Mouse (Mus musculus) layer of hippocampus, postnatal 36 days (tissue): ENCODE data around the gene Fsd1l. TPM values are rescaled to one million over a fixed set of nuclear protein-coding genes. Genes with fewer than 3 reads are reported as not detected.
A peak's percentile ranks its signal among the peaks of the same experiment; 100 is the strongest.
"Not testable (repeated sequence)": the region's sequence is repeated elsewhere in the genome, so short reads cannot be mapped to it uniquely, and the experiment has no call there.

Source experiments
- DNase-seq, 2 experiments: peaks; one replicate each; pipeline ENCODE4 v3.0.0; 2022
- total RNA-seq, 2 experiments: library from RNA; stranded (reverse); gene quantifications; 2 replicates each; pipeline ENCODE4 v1.2.3; 2021

Fsd1l gene
- total RNA-seq, 2 experiments from 2014 or later, result 32.8 to 35.4 TPM

DNA sequence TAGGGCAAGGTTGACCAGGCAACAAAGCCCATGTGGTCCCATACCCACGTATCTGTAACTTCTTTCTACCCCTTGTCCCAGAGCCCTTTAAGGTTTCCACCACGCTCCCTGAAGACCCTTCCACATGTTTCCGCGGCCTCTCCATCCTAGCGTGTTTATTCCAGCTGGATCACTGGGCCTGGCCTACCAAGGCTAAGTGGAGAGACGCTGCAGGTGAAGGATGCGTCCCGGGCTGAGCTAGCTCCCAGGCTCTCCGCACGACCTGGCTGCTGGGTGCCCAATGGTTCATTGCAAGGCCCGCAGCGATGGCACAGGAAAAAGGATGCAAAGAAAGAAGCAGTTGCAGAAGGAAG lies 332 bp upstream of the Fsd1l start:
- DNase-seq, result no peak

DNA sequence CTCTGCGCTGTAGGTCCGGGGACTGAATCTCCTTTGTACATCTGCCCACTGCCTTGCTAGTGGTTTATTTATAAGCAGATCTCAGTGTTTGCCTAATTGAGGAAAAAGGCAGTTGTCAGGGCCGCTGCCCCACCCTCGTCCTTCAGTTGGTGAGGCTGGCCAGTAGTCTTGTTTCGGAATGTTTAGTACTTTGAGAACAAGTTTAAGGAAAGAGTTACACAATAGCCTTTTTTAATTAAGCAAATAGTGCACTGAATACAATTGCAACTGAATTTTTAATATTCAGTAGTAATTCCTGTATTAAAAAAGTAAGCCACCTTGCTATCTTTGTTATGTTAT lies 709 bp downstream of the Fsd1l start:
- no peak for DNase-seq

DNA sequence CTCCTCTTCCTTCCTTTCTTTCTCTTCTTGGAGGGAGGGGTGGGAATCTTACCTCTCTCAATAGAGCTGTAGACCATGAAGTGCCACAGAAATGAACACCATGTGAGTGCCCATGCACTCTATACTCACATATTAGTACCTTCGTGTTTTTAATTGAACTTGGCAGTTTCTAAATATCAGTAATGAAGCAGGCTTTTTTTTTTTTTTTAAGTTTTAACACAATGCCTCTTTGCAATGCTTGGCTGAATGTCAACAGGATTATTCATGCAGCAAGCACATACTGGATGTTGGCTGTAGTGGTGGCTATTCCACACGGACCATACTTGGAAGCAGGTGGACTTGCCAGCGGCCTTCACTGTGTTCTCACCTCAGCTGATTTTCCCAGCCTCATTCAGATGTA lies 4.1 kb downstream of the Fsd1l start:
- no peak for DNase-seq

DNA sequence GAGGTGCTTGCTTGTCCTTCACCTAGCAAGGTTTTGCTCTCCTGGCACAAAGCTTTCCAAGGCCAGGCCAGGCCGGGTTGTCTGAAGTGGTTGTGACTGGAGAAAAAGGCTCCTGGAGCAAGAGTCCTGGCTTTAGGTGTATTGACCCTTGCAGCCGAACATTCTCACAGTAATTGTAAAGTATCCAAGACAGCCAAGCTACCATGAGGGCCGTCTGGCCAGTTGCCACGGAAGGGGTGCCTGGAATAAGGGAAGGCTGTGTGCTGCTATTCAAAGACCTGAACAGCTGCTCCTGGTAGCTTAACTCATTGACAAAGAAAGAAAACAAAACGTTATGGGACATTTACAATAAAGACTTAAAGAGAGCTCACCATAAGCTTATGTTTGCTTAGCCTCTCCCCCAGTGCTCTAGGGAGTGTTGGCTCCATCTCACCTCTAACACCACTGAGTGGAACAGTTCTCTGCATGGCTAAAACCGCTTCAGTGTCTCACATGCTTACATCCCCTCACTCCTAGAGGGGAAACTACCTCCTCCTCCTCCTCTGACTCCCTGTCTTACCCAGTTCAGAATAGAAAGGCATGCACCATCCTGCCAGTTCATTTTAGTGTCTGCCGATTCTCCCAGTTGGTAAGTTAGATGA lies 6.1 kb downstream of the Fsd1l start:
- no peak for DNase-seq

DNA sequence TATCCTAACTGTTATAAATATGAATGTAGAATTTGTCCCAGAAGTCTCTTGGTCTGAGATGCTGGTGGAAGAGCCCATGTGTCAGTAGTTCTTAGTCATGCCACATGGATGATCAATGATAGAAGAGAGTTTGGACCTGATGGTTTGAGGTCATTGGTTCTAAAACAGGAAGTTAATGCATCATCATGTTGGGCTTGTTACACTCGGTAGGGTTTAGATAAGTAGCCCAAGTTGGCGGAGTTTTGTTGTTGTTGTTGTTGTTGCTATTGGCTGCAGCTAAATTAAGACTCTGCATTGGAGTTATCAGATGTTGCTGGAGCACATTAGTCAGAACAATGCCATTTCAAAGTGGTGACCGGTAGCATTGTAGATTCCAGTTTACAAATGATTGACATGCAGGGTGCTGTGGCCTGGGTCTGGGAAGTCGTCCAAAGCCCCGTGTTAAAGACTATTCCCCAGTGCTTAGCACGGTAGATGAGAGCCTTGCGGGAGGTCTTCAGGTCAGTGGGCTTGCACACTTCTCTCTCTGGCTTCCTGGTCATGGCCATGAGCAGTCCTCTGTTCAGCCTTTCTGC lies 7.4 kb downstream of the Fsd1l start:
- no peak for DNase-seq

DNA sequence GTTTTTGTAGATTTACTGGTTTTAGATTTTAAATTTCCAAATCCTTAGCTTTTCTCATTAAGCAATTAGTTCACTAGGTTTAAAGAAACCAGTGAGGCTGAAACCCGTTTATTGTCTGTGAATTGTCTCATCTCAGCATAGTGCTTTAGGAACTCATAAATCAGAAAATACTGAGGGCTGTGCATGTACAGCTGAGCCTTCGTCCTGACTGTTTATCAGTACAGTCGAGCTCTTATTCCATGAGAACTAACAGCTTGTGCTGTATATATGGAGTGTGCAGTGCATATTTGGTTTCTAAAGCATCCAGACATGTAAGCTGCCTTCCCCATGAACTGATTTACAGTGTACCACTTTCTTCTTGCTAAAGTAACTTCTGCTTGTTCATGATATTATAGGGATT lies 26.8 kb downstream of the Fsd1l start:
- no peak for DNase-seq

DNA sequence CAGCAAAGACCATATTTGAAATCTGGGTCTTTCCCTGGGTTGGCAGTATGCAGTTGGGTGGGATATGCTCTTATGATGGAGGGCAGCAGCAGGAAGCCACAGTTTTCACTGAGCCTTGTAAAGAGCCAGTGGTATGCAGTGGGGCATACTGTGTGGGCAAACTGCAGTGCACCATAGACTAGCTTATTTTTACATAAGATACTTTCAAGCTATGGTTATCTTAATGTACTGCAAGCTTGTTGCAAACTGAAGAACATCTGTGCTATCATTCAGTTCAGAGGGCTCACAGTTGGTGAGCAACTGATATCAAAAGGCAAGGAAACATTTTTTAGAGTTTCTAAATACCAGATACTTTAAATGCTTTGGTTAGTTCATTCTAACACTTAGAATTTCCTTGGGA lies 29.4 kb downstream of the Fsd1l start:
- DNase-seq, result no peak

DNA sequence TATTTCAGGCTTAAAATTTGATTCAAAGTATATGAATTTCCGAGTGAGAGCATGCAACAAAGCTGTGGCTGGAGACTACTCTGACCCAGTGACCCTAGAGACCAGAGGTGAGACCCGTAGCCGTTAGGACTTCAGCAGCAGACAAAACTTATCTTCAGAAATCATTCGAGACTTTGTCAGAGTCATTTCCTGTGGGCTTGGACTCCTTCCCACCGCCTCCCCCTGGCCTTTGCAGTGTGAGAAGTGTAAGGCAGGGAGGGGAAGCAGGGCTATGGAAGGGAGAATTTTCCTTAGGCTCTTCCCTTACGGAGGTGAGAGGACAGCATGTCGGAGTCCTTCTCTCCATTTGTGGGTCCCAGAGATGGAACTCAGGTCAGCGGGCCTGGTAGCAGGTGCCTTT lies 50.8 kb downstream of the Fsd1l start:
- no peak for DNase-seq

DNA sequence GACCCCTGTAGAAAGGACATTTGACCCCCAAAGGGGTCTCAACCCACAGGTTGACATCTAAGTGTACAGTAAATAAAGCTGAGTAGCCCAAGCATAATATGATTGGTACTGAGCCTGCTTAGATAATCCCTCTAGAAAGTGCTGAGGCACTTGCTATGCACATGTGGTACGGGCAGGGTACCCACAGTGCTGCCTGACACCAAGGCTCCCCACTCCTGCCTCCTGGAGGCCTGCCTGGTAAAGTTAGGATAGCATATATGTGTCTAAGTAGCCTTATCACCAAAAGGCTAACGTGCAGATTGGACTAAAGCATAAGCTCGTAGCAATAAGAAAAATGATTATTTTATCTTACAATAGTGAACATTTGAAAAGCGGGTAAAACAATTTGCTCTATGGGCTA lies 57.7 kb downstream of the Fsd1l start:
- no peak for DNase-seq

DNA sequence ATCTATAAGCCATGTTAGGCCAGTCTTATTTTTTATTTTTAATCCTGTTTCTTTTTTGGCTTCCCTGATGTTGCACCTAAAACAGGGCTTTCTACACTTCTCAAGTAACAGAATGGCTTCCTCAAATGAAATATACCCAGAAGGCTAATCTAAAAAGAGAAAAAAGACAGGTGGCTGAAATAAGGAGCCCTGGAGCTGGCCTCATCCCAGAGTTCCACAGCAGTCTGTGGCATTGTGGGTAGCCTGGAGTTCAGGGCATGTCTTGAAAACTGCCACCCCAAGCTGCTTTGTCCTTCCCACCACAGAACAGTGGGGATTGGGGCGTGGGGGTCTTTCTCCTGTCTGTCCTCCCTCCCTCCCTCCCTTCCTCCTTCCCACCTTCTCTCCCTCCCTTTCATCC lies 60.1 kb downstream of the Fsd1l start:
- DNase-seq, result no peak

DNA sequence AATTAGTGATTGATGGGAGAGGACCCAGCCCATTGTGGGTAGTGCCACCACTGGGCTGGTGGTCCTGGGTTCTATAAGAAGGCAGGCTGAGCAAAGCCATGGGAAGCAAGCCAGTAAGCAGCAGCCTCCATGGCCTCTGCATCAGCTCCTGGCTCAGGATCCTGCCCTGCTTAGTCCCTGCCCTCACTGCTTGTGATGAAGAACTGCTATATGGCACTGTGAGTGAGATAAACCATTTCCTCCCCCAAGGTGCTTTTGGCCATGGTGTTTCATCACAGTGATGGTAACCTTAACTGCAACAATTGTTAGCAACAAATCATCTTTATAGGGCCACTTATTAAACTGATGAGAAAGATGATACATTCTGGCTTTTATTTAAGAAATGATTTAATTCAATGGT lies 77.9 kb downstream of the Fsd1l start:
- DNase-seq, result not testable (repeated sequence)

DNA sequence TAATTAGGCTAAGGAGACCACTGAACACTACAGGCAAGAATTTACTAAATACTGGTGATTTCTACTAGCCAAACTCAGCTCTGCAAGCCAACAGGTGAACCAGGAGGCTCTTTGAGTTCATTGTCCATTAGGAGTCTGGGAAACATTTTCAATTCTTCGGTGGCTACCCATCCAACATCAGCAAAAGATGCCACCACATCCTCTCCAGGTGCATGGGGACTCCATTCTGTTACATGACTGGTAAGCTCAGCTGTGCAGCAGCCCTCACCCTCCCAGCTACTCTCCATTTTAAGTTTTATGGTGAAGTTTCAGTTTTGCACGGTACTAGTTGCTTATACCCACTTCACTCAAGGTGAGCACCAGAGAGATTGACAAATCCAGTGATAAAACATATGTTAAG lies 78.8 kb downstream of the Fsd1l start:
- no peak for DNase-seq

DNA sequence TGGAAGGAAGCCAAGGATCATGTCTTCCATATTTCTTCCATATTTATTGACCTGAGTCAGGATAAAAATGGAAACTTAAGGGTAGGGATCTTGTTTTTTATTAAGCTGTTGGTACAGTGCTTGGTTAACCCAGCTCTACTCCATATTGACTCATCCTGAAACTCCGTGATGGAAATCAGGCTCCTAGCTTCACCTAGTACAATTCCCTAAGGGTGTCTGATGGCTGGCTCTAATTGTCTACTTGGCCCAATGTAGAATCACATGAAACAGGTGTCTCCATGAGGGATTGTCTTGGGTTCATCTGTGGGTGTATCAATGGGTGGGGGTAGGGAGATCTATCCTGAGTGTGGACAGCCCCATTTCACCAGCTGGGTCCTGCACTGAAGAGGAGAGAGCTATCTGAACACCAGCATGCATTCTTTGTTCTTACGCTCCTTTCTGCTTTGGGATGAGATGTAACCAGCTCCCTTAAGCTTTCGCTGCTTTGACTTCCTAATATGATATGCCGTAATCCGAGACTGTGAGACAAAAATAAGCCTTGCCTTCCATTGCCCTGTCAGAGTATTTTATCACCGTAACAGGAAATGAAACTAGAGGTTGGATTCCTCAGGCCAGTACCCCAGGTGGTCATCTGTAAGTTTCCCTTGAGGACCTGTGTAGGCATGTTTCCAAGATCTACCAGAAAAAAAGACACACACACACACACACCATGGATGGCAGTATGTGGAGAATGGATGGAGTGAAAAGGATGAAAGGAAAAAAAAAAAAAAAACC lies 79.5 kb downstream of the Fsd1l start:
- DNase-seq, result no peak

DNA sequence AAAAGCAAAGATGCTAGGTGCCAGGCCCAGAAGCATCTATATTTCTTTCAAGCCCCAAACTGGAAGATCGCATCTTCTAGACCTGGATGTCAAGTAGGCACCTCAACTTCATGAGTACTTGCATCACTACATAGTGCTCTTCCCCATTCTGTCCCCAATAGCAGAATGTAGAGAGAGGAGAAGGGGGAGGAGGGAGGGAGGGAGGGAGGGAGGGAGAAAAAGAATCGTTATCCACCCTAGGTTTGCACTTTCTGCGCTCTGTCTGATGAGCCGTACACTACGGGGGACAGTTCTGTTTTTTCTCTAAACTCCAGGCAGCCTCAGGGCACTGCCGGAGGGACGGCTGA lies 82.4 kb downstream of the Fsd1l start, which contains the start of gene Fktn:
TSS of gene Fktn (plus strand) at position 295 of the 347 bp plus-strand sequence.
- DNase-seq, result no peak

DNA sequence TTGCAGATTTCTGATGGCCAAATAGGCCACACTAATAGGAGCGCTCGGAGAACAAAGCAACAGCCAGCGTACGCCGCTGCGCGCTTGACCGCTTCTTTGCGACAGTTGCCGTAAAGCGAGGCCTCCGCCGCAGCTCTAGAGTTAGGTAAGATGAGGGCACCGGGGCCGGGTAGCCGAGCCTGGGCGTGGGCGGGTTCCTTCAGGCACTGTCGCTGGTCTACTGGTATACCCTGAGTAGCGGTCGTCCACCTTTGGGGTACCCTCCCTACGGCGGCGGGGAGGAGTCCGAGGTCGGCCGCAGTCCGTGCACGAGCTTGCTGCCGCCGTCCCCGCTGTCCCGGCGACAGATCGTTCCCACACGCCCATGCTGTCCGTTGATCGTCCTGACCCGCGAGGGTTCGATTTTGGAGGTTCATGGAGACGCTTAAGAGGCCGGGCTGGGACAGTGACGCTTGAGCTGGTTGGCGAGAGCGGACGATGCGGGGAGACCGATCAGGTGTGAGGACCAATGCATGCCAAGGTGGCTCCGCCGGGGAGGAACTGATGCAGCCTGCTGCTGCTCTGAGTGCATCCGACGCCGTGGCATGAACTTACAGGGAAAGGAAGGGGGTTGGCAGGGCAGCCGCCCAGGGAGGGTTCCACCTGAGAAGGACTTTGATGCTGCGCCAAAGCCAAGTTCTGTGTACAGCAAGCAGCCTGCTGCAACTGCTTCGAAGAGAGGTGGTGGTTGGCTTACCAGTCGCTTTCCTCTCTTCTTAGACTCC lies 83.0 kb downstream of the Fsd1l start:
- DNase-seq, result peak; percentile 85 to 88

DNA sequence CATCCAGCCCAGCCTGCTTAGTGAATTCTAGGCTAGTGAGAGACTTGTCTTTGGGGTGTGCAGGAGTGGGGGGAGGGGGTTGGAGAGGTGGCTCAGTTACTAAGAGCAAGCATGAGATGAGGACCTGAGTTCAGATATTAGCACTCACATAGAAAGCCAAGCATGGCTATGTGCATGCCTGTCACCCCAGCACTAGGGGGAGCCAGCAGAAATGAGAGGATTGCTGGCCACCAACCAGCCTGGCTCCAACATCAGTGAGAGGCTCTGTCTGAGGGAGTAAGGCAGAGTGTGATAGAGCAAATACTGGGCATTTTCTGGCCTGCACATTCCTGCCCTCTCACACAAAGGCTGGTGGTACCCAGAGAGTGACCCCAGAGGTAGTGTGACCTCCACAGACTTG lies 84.7 kb downstream of the Fsd1l start:
- DNase-seq, result no peak

DNA sequence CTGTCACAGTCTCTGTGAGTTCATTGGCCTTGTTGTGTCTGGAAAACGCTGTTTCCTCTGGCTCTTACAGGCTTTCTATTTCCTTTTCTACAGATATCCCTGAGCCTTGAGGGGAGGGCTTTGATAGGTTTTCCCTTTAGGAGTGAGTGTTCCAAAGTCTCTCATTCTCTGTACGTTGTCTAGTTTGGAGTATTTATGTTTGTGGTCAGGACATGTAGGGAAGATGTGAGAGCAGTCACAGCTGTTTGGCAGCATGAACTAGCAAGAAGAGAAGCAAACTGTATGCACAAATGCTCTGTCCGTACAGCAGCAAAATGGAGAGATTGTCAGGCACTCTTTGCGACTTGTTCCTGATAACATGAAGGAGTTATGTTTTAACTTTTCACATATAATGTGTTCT lies 86.3 kb downstream of the Fsd1l start:
- no peak for DNase-seq

DNA sequence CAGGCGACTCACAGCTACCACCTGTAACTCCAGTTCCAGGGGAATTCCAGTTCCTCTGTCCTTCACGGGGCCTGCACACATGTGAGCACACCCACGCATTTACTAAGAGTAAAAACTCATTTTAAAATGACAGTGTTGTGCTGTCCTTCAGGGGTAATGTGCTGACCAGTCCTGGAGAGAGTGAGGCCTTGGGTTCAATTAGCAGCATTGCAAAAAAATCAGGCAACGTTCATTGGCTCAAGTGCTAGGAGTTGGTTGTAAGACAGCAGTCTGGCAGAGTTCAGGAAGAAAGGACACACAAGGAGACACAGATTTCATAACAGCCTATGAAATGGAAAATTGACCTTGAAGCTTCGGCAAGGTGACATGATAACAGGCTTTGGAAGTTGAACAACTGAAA lies 87.0 kb downstream of the Fsd1l start:
- no peak for DNase-seq

DNA sequence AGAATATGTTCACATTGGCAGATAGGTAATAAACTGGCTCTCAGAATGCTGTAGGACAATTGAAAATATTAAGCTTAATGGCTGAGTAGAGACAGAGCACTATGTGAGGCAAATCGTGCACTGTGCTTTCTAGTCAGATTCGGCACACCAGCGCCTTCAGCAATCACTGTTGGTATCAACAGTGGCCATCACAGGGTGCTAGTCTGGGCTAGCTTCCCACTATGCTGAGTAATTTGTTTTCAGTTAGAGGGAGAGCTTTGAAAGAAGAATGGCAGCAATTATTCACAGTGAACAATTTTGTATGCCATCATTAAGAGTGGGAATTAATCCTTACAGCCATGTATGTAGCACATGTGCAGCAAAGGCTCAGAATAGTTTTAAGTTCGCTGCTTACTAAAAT lies 91.2 kb downstream of the Fsd1l start:
- peak in 1 of 2 experiments; percentile 14 for DNase-seq

DNA sequence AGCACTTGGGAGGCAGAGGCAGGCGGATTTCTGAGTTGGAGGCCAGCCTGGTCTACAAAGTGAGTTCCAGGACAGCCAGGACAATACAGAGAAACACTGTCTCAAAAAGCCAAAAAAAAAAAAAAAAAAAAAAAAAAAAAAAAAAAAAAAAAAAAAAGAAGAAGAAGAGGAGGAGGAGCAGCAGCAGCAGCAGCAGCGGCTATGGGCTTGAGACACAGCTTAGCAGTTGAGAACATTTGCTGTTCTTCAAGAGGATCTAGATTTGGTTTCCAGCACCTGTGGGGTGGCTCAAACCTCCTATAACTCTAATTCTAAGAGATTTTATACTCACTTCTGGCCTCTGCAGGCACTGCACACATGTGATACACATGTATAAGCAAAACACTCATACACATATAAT lies 94.8 kb downstream of the Fsd1l start:
- not testable (repeated sequence) for DNase-seq

DNA sequence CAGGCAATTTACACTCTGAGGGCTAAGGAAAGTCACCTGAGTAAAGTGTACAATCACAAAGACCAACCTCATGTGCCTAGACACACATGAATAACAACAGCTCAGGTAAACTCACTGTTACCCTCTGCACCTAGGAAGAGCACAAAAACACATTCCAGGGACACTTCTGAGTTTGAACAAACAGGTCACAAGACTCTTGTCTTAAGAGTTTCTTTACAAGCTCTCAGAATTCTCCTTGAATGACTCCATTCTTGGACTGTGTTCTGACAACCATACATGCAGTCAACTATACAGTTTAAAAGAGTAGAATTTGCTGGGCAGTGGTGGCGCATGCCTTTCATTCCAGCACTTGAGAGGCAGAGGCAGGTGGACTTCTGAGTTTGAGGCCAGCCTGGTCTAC lies 96.8 kb downstream of the Fsd1l start:
- DNase-seq, result no peak

DNA sequence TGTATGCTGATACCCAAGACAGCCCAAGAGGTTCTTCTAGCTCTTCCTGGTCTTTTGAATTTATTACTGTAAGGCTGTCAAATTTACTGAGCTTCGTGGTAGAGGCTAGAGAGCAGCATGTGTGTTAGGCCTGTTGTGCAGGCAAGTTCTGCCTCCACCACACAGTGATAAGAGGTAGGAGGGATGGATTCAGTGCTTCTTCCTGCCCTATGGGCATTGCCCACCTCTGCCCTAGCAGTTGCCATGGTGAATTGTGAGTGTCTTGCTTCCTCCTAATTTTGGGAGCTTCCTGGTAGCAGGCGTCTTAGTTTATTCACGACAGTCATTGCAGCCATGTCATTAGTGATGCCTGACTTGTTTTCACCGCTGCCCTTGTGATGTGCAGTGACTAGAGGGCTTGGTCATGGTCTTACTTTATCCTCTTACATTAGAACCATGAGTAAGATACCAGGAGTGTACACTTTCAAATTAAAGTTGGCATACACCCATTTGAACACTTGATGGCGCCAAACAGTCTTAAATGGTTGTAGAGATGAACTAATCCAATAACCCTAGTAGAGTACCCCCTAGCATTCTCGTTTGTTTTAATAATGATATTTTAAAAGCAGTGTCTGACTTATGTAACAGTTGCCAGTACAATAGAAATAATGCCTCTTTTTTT lies 107.8 kb downstream of the Fsd1l start:
- peak in 1 of 2 experiments; percentile 31 for DNase-seq

DNA sequence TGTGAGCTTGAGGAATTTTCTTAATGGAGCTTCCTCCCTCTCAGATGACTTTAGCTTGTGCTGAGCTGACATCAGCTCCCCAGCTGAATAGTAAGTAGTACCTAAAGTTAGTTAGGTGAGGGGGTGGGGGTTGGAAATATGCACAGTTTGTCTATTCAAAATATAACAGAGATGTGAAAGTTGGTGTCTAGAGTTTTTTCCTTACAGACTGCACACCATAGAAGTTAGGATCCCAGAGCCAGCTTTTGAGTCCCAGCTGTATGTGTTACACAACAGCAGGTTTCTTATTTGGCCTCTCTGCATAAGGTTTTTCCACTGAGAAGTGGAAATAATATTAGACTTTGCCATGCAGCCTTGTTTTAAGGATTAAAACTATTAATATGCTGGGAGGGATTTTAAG lies 118.6 kb downstream of the Fsd1l start:
- no peak for DNase-seq
